Mouse (Mus musculus): ENCODE results near the gene Gm28048. TPM values are rescaled to one million over a fixed set of nuclear protein-coding genes. Genes with fewer than 3 reads are reported as not detected.

Gm28048 gene
- polyA plus RNA-seq, 1 experiment from 2014 or later, result 15.8 TPM

- no peaks in the 10 kb centered on the region for H3K36me3 ChIP-seq (ENCODE audit: control insufficient read depth, insufficient read depth)
These were observed 51.8 kb downstream of the Gm28048 start for GRCm38 (mm10) chr11:22930129-22930528.

DNA sequence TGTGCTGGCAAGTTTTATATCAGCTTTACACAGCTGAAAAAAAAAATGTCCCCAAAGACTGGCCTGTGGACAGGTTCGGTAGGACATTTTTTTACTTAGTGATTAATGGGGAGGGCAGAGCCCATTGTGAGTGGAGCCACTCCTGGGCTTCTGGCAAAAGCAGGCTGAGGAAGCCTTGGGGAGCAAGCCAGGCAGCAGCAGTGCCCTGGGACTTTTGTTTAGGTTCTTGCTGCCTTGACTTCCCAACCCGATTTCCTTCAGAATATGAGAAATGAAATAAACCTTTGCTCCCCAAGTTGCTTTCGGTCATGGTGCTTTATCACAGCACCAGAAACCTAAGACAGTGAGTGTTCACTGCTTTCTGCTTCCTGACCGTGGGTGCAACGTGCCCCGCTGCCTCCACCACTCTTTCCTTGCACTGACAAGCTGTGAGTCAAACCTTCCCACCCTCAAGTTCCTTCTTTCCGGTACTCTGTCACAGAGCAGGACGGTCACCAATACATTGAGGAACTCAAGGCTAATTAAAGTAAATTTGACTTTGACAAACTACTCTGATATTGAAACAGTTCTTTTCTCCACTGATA is 53.2 kb downstream of the Gm28048 start:
- no peaks in the 10 kb centered on the region for H3K4me1 ChIP-seq (replicated peaks; ENCODE audit: control insufficient read depth, insufficient read depth, low read length)
- H3K4me3 ChIP-seq (ENCODE audit: low read depth, low read length), result no peak overlapping the region
- no peak for ATAC-seq
- H3K27ac ChIP-seq (ENCODE audit: low read depth, low read length), result no peak overlapping the region
- TF ChIP-seq CTCF (IDR thresholded peaks at IDR 0.05; ENCODE audit: low read depth), result no peak
- H3K9me3 ChIP-seq (ENCODE audit: control insufficient read depth), result no peaks in the 10 kb centered on the region
- 73% methylated on average over 8 of the region's 8 CpGs for WGBS
- H3K4me2 ChIP-seq (replicated peaks; ENCODE audit: low read depth), result no peak overlapping the region
- H3K36me3 ChIP-seq (ENCODE audit: control insufficient read depth, insufficient read depth), result no peaks in the 10 kb centered on the region
- no peaks in the 10 kb centered on the region for H3K27me3 ChIP-seq (replicated peaks; ENCODE audit: control insufficient read depth, insufficient read depth, low read length)
- no peak overlapping the region for H3K9ac ChIP-seq (ENCODE audit: low read depth, low read length)

More at GRCm38 (mm10) chr11:22930129-22930528, 51.8 kb downstream of the Gm28048 start:
- Histone ChIP-seq H3K27ac (ENCODE audit: low read depth, low read length) (no peak overlapping the region), H3K4me2 (replicated peaks; ENCODE audit: low read depth) (no peak overlapping the region), H3K9ac (ENCODE audit: low read depth, low read length) (no peak overlapping the region), H3K27me3 (replicated peaks; ENCODE audit: control insufficient read depth, insufficient read depth, low read length) (no peaks in the 10 kb centered on the region), H3K9me3 (ENCODE audit: control insufficient read depth) (no peaks in the 10 kb centered on the region), H3K4me1 (replicated peaks; ENCODE audit: control insufficient read depth, insufficient read depth, low read length) (no peaks in the 10 kb centered on the region), H3K4me3 (ENCODE audit: low read depth, low read length) (no peak overlapping the region)
- no peak for TF ChIP-seq CTCF (IDR thresholded peaks at IDR 0.05; ENCODE audit: low read depth)
- WGBS, result 71% methylated on average over 2 of the region's 2 CpGs
- ATAC-seq, result no peak

GRCm38 (mm10) chr11:22923606-22924005 is 58.3 kb downstream of the Gm28048 start:
- no peaks in the 10 kb centered on the region for H3K36me3 ChIP-seq (ENCODE audit: control insufficient read depth, insufficient read depth)
- H3K27ac ChIP-seq (ENCODE audit: low read depth, low read length), result no peak overlapping the region
- H3K4me2 ChIP-seq (replicated peaks; ENCODE audit: low read depth), result no peak overlapping the region
- no peaks in the 10 kb centered on the region for H3K9me3 ChIP-seq (ENCODE audit: control insufficient read depth)
- 90% methylated on average over 2 of the region's 2 CpGs for WGBS
- no peaks in the 10 kb centered on the region for H3K4me1 ChIP-seq (replicated peaks; ENCODE audit: control insufficient read depth, insufficient read depth, low read length)
- H3K9ac ChIP-seq (ENCODE audit: low read depth, low read length), result no peak overlapping the region
- no peaks in the 10 kb centered on the region for H3K27me3 ChIP-seq (replicated peaks; ENCODE audit: control insufficient read depth, insufficient read depth, low read length)
- ATAC-seq, result no peak
- no peak for TF ChIP-seq CTCF (IDR thresholded peaks at IDR 0.05; ENCODE audit: low read depth)
- no peak overlapping the region for H3K4me3 ChIP-seq (ENCODE audit: low read depth, low read length)

DNA sequence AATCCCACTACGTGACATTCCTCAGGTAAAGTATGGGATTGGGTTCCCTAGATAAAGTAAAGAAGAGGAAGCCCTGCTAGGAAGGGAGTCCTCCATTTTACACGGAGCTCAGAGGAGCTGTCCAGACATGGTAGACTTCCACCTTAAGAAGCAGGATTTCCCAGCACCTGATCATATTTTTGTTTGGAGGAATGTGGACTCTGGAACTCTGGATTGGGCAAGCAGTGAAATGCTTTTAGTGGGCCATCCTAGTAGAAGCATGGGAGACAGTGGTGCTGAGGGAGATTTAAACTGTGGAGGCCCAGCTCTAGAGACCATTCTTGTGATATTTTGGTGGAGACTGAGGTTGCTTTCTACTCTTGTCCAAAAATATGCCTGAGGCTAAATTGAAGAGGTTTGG is 59.3 kb downstream of the Gm28048 start:
- H3K36me3 ChIP-seq (ENCODE audit: control insufficient read depth, insufficient read depth), result no peaks in the 10 kb centered on the region
- H3K9me3 ChIP-seq (ENCODE audit: control insufficient read depth), result no peaks in the 10 kb centered on the region
- no peak for ATAC-seq
- no peak overlapping the region for H3K4me3 ChIP-seq (ENCODE audit: low read depth, low read length)
- WGBS, result 70% methylated on average over 2 of the region's 2 CpGs
- H3K9ac ChIP-seq (ENCODE audit: low read depth, low read length), result no peak overlapping the region
- no peak overlapping the region for H3K4me2 ChIP-seq (replicated peaks; ENCODE audit: low read depth)
- no peak for TF ChIP-seq CTCF (IDR thresholded peaks at IDR 0.05; ENCODE audit: low read depth)
- no peak overlapping the region for H3K27ac ChIP-seq (ENCODE audit: low read depth, low read length)
- no peaks in the 10 kb centered on the region for H3K27me3 ChIP-seq (replicated peaks; ENCODE audit: control insufficient read depth, insufficient read depth, low read length)
- H3K4me1 ChIP-seq (replicated peaks; ENCODE audit: control insufficient read depth, insufficient read depth, low read length), result no peaks in the 10 kb centered on the region

DNA sequence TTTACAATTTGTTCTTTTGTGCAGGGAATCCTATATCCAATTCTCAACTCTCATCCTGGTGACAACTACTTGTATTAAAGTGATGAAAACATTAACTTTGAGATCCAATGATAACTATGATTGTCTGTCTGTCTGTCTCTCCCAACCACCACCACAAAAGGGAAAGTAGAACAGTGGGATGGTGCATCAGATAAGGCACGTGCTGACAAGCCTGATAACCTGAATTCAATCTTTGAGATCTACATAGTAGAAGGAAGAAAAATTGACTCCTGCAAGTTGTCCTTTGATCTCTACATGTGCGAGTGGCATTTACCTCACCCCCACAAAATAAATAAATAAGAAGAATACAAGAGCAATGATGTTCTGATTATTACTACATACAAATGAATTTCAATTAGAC is 62.6 kb downstream of the Gm28048 start:
- Histone ChIP-seq H3K36me3 (ENCODE audit: control insufficient read depth, insufficient read depth) (no peaks in the 10 kb centered on the region), H3K27ac (ENCODE audit: low read depth, low read length) (no peak overlapping the region), H3K9ac (ENCODE audit: low read depth, low read length) (no peak overlapping the region), H3K9me3 (ENCODE audit: control insufficient read depth) (no peaks in the 10 kb centered on the region), H3K27me3 (replicated peaks; ENCODE audit: control insufficient read depth, insufficient read depth, low read length) (no peaks in the 10 kb centered on the region), H3K4me1 (replicated peaks; ENCODE audit: control insufficient read depth, insufficient read depth, low read length) (no peaks in the 10 kb centered on the region), H3K4me3 (ENCODE audit: low read depth, low read length) (no peak overlapping the region), H3K4me2 (replicated peaks; ENCODE audit: low read depth) (no peak overlapping the region)
- WGBS, result 47% methylated on average over 2 of the region's 2 CpGs
- no peak for ATAC-seq
- no peak for TF ChIP-seq CTCF (IDR thresholded peaks at IDR 0.05; ENCODE audit: low read depth)

GRCm38 (mm10) chr11:22917786-22918185 is 64.1 kb downstream of the Gm28048 start:
- no peak overlapping the region for H3K27ac ChIP-seq (ENCODE audit: low read depth, low read length)
- H3K36me3 ChIP-seq (ENCODE audit: control insufficient read depth, insufficient read depth), result no peaks in the 10 kb centered on the region
- no peaks in the 10 kb centered on the region for H3K9me3 ChIP-seq (ENCODE audit: control insufficient read depth)
- H3K4me3 ChIP-seq (ENCODE audit: low read depth, low read length), result no peak overlapping the region
- TF ChIP-seq CTCF (IDR thresholded peaks at IDR 0.05; ENCODE audit: low read depth), result no peak
- 92% methylated on average over 7 of the region's 7 CpGs for WGBS
- H3K4me1 ChIP-seq (replicated peaks; ENCODE audit: control insufficient read depth, insufficient read depth, low read length), result no peaks in the 10 kb centered on the region
- H3K4me2 ChIP-seq (replicated peaks; ENCODE audit: low read depth), result no peak overlapping the region
- no peak overlapping the region for H3K9ac ChIP-seq (ENCODE audit: low read depth, low read length)
- no peaks in the 10 kb centered on the region for H3K27me3 ChIP-seq (replicated peaks; ENCODE audit: control insufficient read depth, insufficient read depth, low read length)
- ATAC-seq, result no peak

GRCm38 (mm10) chr11:22913744-22914143 is 68.1 kb downstream of the Gm28048 start:
- H3K27ac ChIP-seq (ENCODE audit: low read depth, low read length), result no peak overlapping the region
- TF ChIP-seq CTCF (IDR thresholded peaks at IDR 0.05; ENCODE audit: low read depth), result no peak
- H3K36me3 ChIP-seq (ENCODE audit: control insufficient read depth, insufficient read depth), result no peaks in the 10 kb centered on the region
- no peaks in the 10 kb centered on the region for H3K9me3 ChIP-seq (ENCODE audit: control insufficient read depth)
- 90% methylated on average over 4 of the region's 4 CpGs for WGBS
- H3K9ac ChIP-seq (ENCODE audit: low read depth, low read length), result no peak overlapping the region
- no peaks in the 10 kb centered on the region for H3K27me3 ChIP-seq (replicated peaks; ENCODE audit: control insufficient read depth, insufficient read depth, low read length)
- no peak overlapping the region for H3K4me3 ChIP-seq (ENCODE audit: low read depth, low read length)
- H3K4me2 ChIP-seq (replicated peaks; ENCODE audit: low read depth), result no peak overlapping the region
- no peak for ATAC-seq
- H3K4me1 ChIP-seq (replicated peaks; ENCODE audit: control insufficient read depth, insufficient read depth, low read length), result no peaks in the 10 kb centered on the region

Data from intestine, postnatal 0 days (tissue).